Mouse (Mus musculus) CH12.LX (cell line): ENCODE data around the gene Pknox2. TPM values are rescaled to one million over a fixed set of nuclear protein-coding genes. Genes with fewer than 3 reads are reported as not detected.

Experiments
- DNase-seq: peaks from one replicate; pipeline ENCODE4 v3.0.0-alpha.2; 2013; ENCODE audit errors: extremely low read depth
- H3K27ac ChIP-seq: 2 replicates; pipeline ENCODE4 v1.5.1; 2012; ENCODE audit warnings: low read depth, mild to moderate bottlenecking, control low read depth, moderate library complexity; ENCODE audit not compliant: insufficient read depth
- H3K27me3 ChIP-seq: replicated peaks from 2 replicates; pipeline ENCODE3; 2012; ENCODE audit warnings: inconsistent platforms
- H3K36me3 ChIP-seq, 2 experiments: replicated peaks in 1 of 2; 2 replicates each; pipeline versions ENCODE3 to v1.6.1; 2012; ENCODE audit warnings: inconsistent platforms in 1 of 2, low read length in 1 of 2, mild to moderate bottlenecking in 1 of 2, mixed read lengths in 1 of 2, moderate library complexity in 1 of 2; ENCODE audit not compliant: control insufficient read depth in 1 of 2, insufficient read depth in 1 of 2
- H3K4me1 ChIP-seq, 2 experiments: 2 replicates each; pipeline ENCODE4 v1.6.1; 2012; ENCODE audit warnings: inconsistent platforms in 1 of 2, moderate library complexity in 1 of 2; ENCODE audit not compliant: insufficient read depth in 2 of 2, control insufficient read depth in 1 of 2
- H3K4me2 ChIP-seq: 2 replicates; pipeline ENCODE4 v1.6.1; 2012; ENCODE audit warnings: low read depth, mild to moderate bottlenecking, control low read depth; ENCODE audit not compliant: poor library complexity, insufficient read depth, severe bottlenecking
- H3K4me3 ChIP-seq, 3 experiments: fragments of 150-350 bp in 1 of 3; sonication (generic) in 1 of 3; replicated peaks in 1 of 3; 2 replicates each; pipeline versions ENCODE3 to v1.5.1; 2011 to 2012; ENCODE audit warnings: low read depth in 2 of 3, low read length in 2 of 3, mild to moderate bottlenecking in 2 of 3, moderate library complexity in 2 of 3, control low read depth in 1 of 3, improper control_type of control experiment in 1 of 3, inconsistent platforms in 1 of 3, mixed read lengths in 1 of 3; ENCODE audit not compliant: poor library complexity in 1 of 3
- H3K79me2 ChIP-seq: replicated peaks from 2 replicates; pipeline ENCODE4 v1.6.1; 2012; ENCODE audit warnings: mild to moderate bottlenecking, moderate library complexity; ENCODE audit not compliant: control insufficient read depth, poor library complexity, insufficient read depth, severe bottlenecking; ENCODE audit errors: extremely low read depth
- H3K9ac ChIP-seq: 2 replicates; pipeline ENCODE4 v1.6.1; 2012; ENCODE audit warnings: low read depth, mild to moderate bottlenecking, control low read depth, moderate library complexity; ENCODE audit not compliant: insufficient read depth
- H3K9me3 ChIP-seq: replicated peaks from 2 replicates; pipeline ENCODE3; 2012; ENCODE audit warnings: low read length, inconsistent platforms, mixed read lengths
- BHLHE40 ChIP-seq: IDR thresholded peaks from 2 replicates; pipeline ENCODE4 v1.6.1; 2011; ENCODE audit warnings: mild to moderate bottlenecking, low read depth, low read length, improper control_type of control experiment
- CHD1 ChIP-seq: IDR thresholded peaks from 2 replicates; pipeline ENCODE4 v1.6.1; 2012; ENCODE audit warnings: low read depth, low read length, improper control_type of control experiment, inconsistent platforms
- CHD2 ChIP-seq: IDR thresholded peaks from 2 replicates; pipeline ENCODE4 v1.6.1; 2011; ENCODE audit warnings: low read length, improper control_type of control experiment
- CTCF ChIP-seq, 2 experiments: IDR thresholded peaks in 1 of 2; conservative IDR thresholded peaks in 1 of 2; 2 replicates each; pipeline ENCODE4 v1.5.1; 2011 to 2012; ENCODE audit warnings: low read depth in 2 of 2, low read length in 2 of 2, improper control_type of control experiment in 1 of 2, inconsistent platforms in 1 of 2, mild to moderate bottlenecking in 1 of 2, moderate library complexity in 1 of 2
- EP300 ChIP-seq: IDR thresholded peaks from 2 replicates; pipeline ENCODE4 v1.6.1; 2011; ENCODE audit warnings: low read length, improper control_type of control experiment
- ETS1 ChIP-seq: conservative IDR thresholded peaks from 2 replicates; pipeline ENCODE4 v1.6.1; 2012; ENCODE audit warnings: low read depth, mild to moderate bottlenecking, inconsistent platforms, low read length, improper control_type of control experiment, moderate library complexity
- GABPA ChIP-seq: IDR thresholded peaks from 2 replicates; pipeline ENCODE4 v1.6.1; 2012; ENCODE audit warnings: low read depth, low read length, improper control_type of control experiment, inconsistent platforms; ENCODE audit not compliant: insufficient replicate concordance
- HCFC1 ChIP-seq: IDR thresholded peaks from 2 replicates; pipeline ENCODE4 v1.6.1; 2012; ENCODE audit warnings: low read depth, mild to moderate bottlenecking, inconsistent platforms, low read length, improper control_type of control experiment
- JUN ChIP-seq: IDR thresholded peaks from 2 replicates; pipeline ENCODE4 v1.6.1; 2011; ENCODE audit warnings: low read depth, mild to moderate bottlenecking, low read length, improper control_type of control experiment, moderate library complexity; ENCODE audit not compliant: insufficient read depth
- JUND ChIP-seq: conservative IDR thresholded peaks from 2 replicates; pipeline ENCODE4 v1.6.1; 2011; ENCODE audit warnings: low read depth, low read length, improper control_type of control experiment
- MAX ChIP-seq: IDR thresholded peaks from 2 replicates; pipeline ENCODE4 v1.6.1; 2011; ENCODE audit warnings: low read length, improper control_type of control experiment
- MXI1 ChIP-seq: IDR thresholded peaks from 2 replicates; pipeline ENCODE4 v1.6.1; 2011; ENCODE audit warnings: mild to moderate bottlenecking, low read depth, low read length, improper control_type of control experiment
- NELFE ChIP-seq: IDR thresholded peaks from 2 replicates; pipeline ENCODE4 v1.6.1; 2011; ENCODE audit warnings: low read depth, low read length, improper control_type of control experiment
- PAX5 ChIP-seq: IDR thresholded peaks from 2 replicates; pipeline ENCODE4 v1.6.1; 2012; ENCODE audit warnings: low read length, inconsistent platforms, mixed read lengths
- POLR2AphosphoS2 ChIP-seq: IDR thresholded peaks from 2 replicates; pipeline ENCODE4 v1.6.1; 2011; ENCODE audit warnings: low read depth, low read length, improper control_type of control experiment
- RCOR1 ChIP-seq: conservative IDR thresholded peaks from 2 replicates; pipeline ENCODE4 v1.6.1; 2012; ENCODE audit warnings: low read depth, mild to moderate bottlenecking, inconsistent platforms, low read length, improper control_type of control experiment
- SMC3 ChIP-seq: IDR thresholded peaks from 2 replicates; pipeline ENCODE4 v1.6.1; 2011; ENCODE audit warnings: low read depth, low read length, improper control_type of control experiment
- UBTF ChIP-seq: IDR thresholded peaks from 2 replicates; pipeline ENCODE4 v1.6.1; 2012; ENCODE audit warnings: low read depth, mild to moderate bottlenecking, inconsistent platforms, low read length, improper control_type of control experiment, moderate library complexity
- ZC3H11A ChIP-seq: IDR thresholded peaks from 2 replicates; pipeline ENCODE4 v1.6.1; 2012; ENCODE audit warnings: low read depth, mild to moderate bottlenecking, inconsistent platforms, low read length, improper control_type of control experiment
- ZKSCAN1 ChIP-seq: IDR thresholded peaks from 2 replicates; pipeline ENCODE4 v1.6.1; 2012; ENCODE audit warnings: low read depth, inconsistent platforms, low read length, improper control_type of control experiment, borderline replicate concordance
- dilution Hi-C: fragments of 300-500 bp; cut with MboI; formaldehyde crosslinking; loops from 2 replicates; pipeline ENCODE4 v1.14.3; 2020; ENCODE audit warnings: low sequenced_read_pairs; ENCODE audit not compliant: extremely low pct_unique_long_range_greater_than_20kb, extremely low pct_ligation_motif_present
- in situ Hi-C: fragments of 300-500 bp; cut with MboI; formaldehyde crosslinking; loops from 3 replicates; pipeline ENCODE4 v1.14.3; 2019; ENCODE audit warnings: low sequenced_read_pairs, low pct_ligation_motif_present, low pct_unique_long_range_greater_than_20kb, mixed read lengths
- polyA plus RNA-seq: library from polyadenylated mRNA; unstranded; fragments of >175 nt; gene quantifications from 2 replicates; pipeline ENCODE4 v1.2.1, GENCODE M21; 2012; ENCODE audit warnings: low read depth; ENCODE audit not compliant: insufficient read length
- total RNA-seq, 2 experiments: library from RNA; depleted of rRNA; stranded (reverse); fragments of 300-350 nt in 1 of 2; fragments of >200 nt in 1 of 2; gene quantifications; 2 replicates each; pipeline ENCODE4 v1.2.3; 2012 to 2014

Pknox2 gene
- total and polyA plus RNA-seq, 3 experiments = 0.08 to 0.11 TPM; not detected in 1

DNA sequence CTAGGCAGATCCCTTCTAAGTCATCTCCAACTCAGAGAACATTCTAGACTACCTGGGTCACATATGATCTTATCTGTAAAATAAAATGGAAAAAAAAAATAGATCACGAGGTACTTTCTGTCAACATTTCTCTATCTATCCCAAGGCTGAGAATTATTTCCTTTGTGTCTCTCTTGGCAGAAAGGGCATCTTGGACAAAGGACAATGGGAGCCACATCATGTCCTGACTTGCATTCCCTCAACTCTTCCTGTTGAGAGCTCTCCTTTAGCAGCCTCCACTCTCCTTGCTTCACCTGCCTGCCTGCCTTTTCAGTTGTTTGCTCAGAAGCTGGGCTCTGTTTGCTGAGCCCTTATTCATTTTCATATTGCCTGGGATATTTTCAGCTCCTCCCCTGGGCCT, 103.0 kb downstream of the Pknox2 start:
- no peak for TF ChIP-seq CHD1
- no peak for TF ChIP-seq CHD2
- TF ChIP-seq RCOR1 = no peak
- TF ChIP-seq SMC3 = no peak
- TF ChIP-seq PAX5 = no peak
- TF ChIP-seq BHLHE40 = no peak
- no peak for TF ChIP-seq MXI1
- TF ChIP-seq GABPA = no peak
- no peak for TF ChIP-seq HCFC1
- TF ChIP-seq MAX = no peak
- TF ChIP-seq, all 38 proteins: peak for 0
- H3K4me3 ChIP-seq = no peak overlapping the region
- H3K9me3 ChIP-seq = no peaks in the 10 kb centered on the region
- H3K27ac ChIP-seq = no peak overlapping the region
- dilution Hi-C loops = no loop called here
- no peaks in the 10 kb centered on the region for H3K79me2 ChIP-seq
- no peak overlapping the region for H3K9ac ChIP-seq
- no peaks in the 10 kb centered on the region for H3K36me3 ChIP-seq
- no peak for DNase-seq
- no peaks in the 10 kb centered on the region for H3K4me1 ChIP-seq
- H3K27me3 ChIP-seq = peaks cover 3% of the 10 kb centered on the region
- no peak overlapping the region for H3K4me2 ChIP-seq
- in situ Hi-C loops = no loop called here

- H3K27me3 ChIP-seq = peaks cover 2% of the 10 kb centered on the region
- in situ Hi-C loops = no loop called here
These were observed 108.3 kb downstream of the Pknox2 start for GRCm38 (mm10) chr9:37038859-37039258.

GRCm38 (mm10) chr9:37038445-37038844, 108.8 kb downstream of the Pknox2 start:
- no peak overlapping the region for H3K9ac ChIP-seq

More at GRCm38 (mm10) chr9:37038859-37039258, 108.3 kb downstream of the Pknox2 start:
- no peak for DNase-seq
- no peak overlapping the region for H3K27ac ChIP-seq
- no peak overlapping the region for H3K4me3 ChIP-seq
- no peak overlapping the region for H3K4me2 ChIP-seq
- no peak overlapping the region for H3K9ac ChIP-seq
- no peak for TF ChIP-seq POLR2AphosphoS2
- no peak for TF ChIP-seq ZKSCAN1
- TF ChIP-seq CTCF (conservative IDR thresholded peaks at IDR 0.05 in 1 of 2, IDR thresholded peaks at IDR 0.05 in 1 of 2; ENCODE audit: low read depth in 2 of 2, low read length in 2 of 2) = no peak
- TF ChIP-seq RCOR1 = no peak
- TF ChIP-seq JUND = no peak
- no peak for TF ChIP-seq MXI1
- no peak for TF ChIP-seq ETS1
- TF ChIP-seq ZC3H11A = no peak
- TF ChIP-seq JUN = no peak
- TF ChIP-seq GABPA = no peak
- no peak for TF ChIP-seq UBTF
- TF ChIP-seq EP300 = no peak
- no peak for TF ChIP-seq NELFE
- TF ChIP-seq, all 38 proteins: peak for 0
- Histone ChIP-seq H3K4me1 (no peaks in the 10 kb centered on the region), H3K36me3 (no peaks in the 10 kb centered on the region), H3K9me3 (no peaks in the 10 kb centered on the region), H3K79me2 (no peaks in the 10 kb centered on the region)
- dilution Hi-C loops = no loop called here

More at GRCm38 (mm10) chr9:37038445-37038844, 108.8 kb downstream of the Pknox2 start:
- no peak overlapping the region for H3K4me3 ChIP-seq
- dilution Hi-C loops = no loop called here
- DNase-seq = no peak
- TF ChIP-seq NELFE = no peak
- H3K79me2 ChIP-seq = no peaks in the 10 kb centered on the region
- H3K27me3 ChIP-seq = no peaks in the 10 kb centered on the region
- H3K4me1 ChIP-seq = no peaks in the 10 kb centered on the region
- no peak overlapping the region for H3K4me2 ChIP-seq
- in situ Hi-C loops = no loop called here
- no peak overlapping the region for H3K27ac ChIP-seq
- no peaks in the 10 kb centered on the region for H3K9me3 ChIP-seq
- H3K36me3 ChIP-seq = no peaks in the 10 kb centered on the region
